Mouse (Mus musculus): ENCODE results near the gene Rybp. TPM values are rescaled to one million over a fixed set of nuclear protein-coding genes. Genes with fewer than 3 reads are reported as not detected.

Gene Rybp
- polyA plus RNA-seq, 1 experiment from 2014 or later, result 25.3 TPM

GRCm38 (mm10) chr6:100233522-100233921, 53.8 kb downstream of the Rybp start:
- WGBS, result 30% methylated on average over 3 of the region's 3 CpGs
- no peaks in the 10 kb centered on the region for H3K27me3 ChIP-seq (ENCODE audit: control insufficient read depth, insufficient read depth, low read depth, low read length)
- no peak overlapping the region for H3K4me2 ChIP-seq (ENCODE audit: low read length)
- peak; percentile 67; the same call in 1 of the 2 replicates for ATAC-seq
- no peaks in the 10 kb centered on the region for H3K9me3 ChIP-seq (replicated peaks; ENCODE audit: control insufficient read depth, low read length, poor library complexity, severe bottlenecking)
- H3K36me3 ChIP-seq (ENCODE audit: control insufficient read depth, insufficient read depth, low read length), result no peaks in the 10 kb centered on the region
- no peak overlapping the region for H3K9ac ChIP-seq (ENCODE audit: low read depth, low read length)
- H3K4me1 ChIP-seq (ENCODE audit: control insufficient read depth, insufficient read depth, low read length), result peaks cover 17% of the 10 kb centered on the region
- H3K4me3 ChIP-seq (ENCODE audit: low read depth, low read length), result no peak overlapping the region
- no peak overlapping the region for H3K27ac ChIP-seq (ENCODE audit: low read length)

- no peaks in the 10 kb centered on the region for H3K9me3 ChIP-seq (replicated peaks; ENCODE audit: control insufficient read depth, low read length, poor library complexity, severe bottlenecking)
- H3K27ac ChIP-seq (ENCODE audit: low read length), result no peak overlapping the region
- WGBS, result 31% methylated on average over 4 of the region's 4 CpGs
- ATAC-seq, result no peak
- H3K27me3 ChIP-seq (ENCODE audit: control insufficient read depth, insufficient read depth, low read depth, low read length), result no peaks in the 10 kb centered on the region
- H3K36me3 ChIP-seq (ENCODE audit: control insufficient read depth, insufficient read depth, low read length), result no peaks in the 10 kb centered on the region
- H3K9ac ChIP-seq (ENCODE audit: low read depth, low read length), result no peak overlapping the region
- H3K4me1 ChIP-seq (ENCODE audit: control insufficient read depth, insufficient read depth, low read length), result peaks cover 17% of the 10 kb centered on the region
- H3K4me3 ChIP-seq (ENCODE audit: low read depth, low read length), result no peak overlapping the region
- no peak overlapping the region for H3K4me2 ChIP-seq (ENCODE audit: low read length)
These were observed 54.2 kb downstream of the Rybp start for GRCm38 (mm10) chr6:100233061-100233460.

- Histone ChIP-seq H3K4me1 (ENCODE audit: control insufficient read depth, insufficient read depth, low read length) (no peaks in the 10 kb centered on the region), H3K27ac (ENCODE audit: low read length) (no peak overlapping the region), H3K4me3 (ENCODE audit: low read depth, low read length) (no peak overlapping the region), H3K4me2 (ENCODE audit: low read length) (no peak overlapping the region), H3K36me3 (ENCODE audit: control insufficient read depth, insufficient read depth, low read length) (no peaks in the 10 kb centered on the region), H3K9ac (ENCODE audit: low read depth, low read length) (no peak overlapping the region), H3K9me3 (replicated peaks; ENCODE audit: control insufficient read depth, low read length, poor library complexity, severe bottlenecking) (no peaks in the 10 kb centered on the region), H3K27me3 (ENCODE audit: control insufficient read depth, insufficient read depth, low read depth, low read length) (no peaks in the 10 kb centered on the region)
- ATAC-seq, result no peak
- 74% methylated on average over 2 of the region's 2 CpGs for WGBS
These were observed 61.1 kb downstream of the Rybp start for GRCm38 (mm10) chr6:100226204-100226603.

GRCm38 (mm10) chr6:100223932-100224331, 63.4 kb downstream of the Rybp start:
- 95% methylated on average over 6 of the region's 6 CpGs for WGBS
- Histone ChIP-seq H3K4me1 (ENCODE audit: control insufficient read depth, insufficient read depth, low read length) (no peaks in the 10 kb centered on the region), H3K27ac (ENCODE audit: low read length) (no peak overlapping the region), H3K27me3 (ENCODE audit: control insufficient read depth, insufficient read depth, low read depth, low read length) (no peaks in the 10 kb centered on the region; the same call in 1 of the 2 replicates), H3K4me2 (ENCODE audit: low read length) (no peak overlapping the region), H3K36me3 (ENCODE audit: control insufficient read depth, insufficient read depth, low read length) (no peaks in the 10 kb centered on the region), H3K9ac (ENCODE audit: low read depth, low read length) (no peak overlapping the region), H3K4me3 (ENCODE audit: low read depth, low read length) (no peak overlapping the region), H3K9me3 (replicated peaks; ENCODE audit: control insufficient read depth, low read length, poor library complexity, severe bottlenecking) (no peaks in the 10 kb centered on the region)
- no peak for ATAC-seq

GRCm38 (mm10) chr6:100223435-100223834, 63.9 kb downstream of the Rybp start:
- Histone ChIP-seq H3K27me3 (ENCODE audit: control insufficient read depth, insufficient read depth, low read depth, low read length) (no peaks in the 10 kb centered on the region; the same call in 1 of the 2 replicates), H3K4me2 (ENCODE audit: low read length) (no peak overlapping the region), H3K27ac (ENCODE audit: low read length) (no peak overlapping the region), H3K9me3 (replicated peaks; ENCODE audit: control insufficient read depth, low read length, poor library complexity, severe bottlenecking) (no peaks in the 10 kb centered on the region), H3K4me1 (ENCODE audit: control insufficient read depth, insufficient read depth, low read length) (peaks cover 5% of the 10 kb centered on the region), H3K9ac (ENCODE audit: low read depth, low read length) (no peak overlapping the region), H3K36me3 (ENCODE audit: control insufficient read depth, insufficient read depth, low read length) (no peaks in the 10 kb centered on the region), H3K4me3 (ENCODE audit: low read depth, low read length) (no peak overlapping the region)
- WGBS, result 89% methylated on average over 10 of the region's 10 CpGs
- no peak for ATAC-seq

GRCm38 (mm10) chr6:100222927-100223326, 64.4 kb downstream of the Rybp start:
- Histone ChIP-seq H3K4me2 (ENCODE audit: low read length) (no peak overlapping the region), H3K27ac (ENCODE audit: low read length) (no peak overlapping the region), H3K4me3 (ENCODE audit: low read depth, low read length) (no peak overlapping the region), H3K9me3 (replicated peaks; ENCODE audit: control insufficient read depth, low read length, poor library complexity, severe bottlenecking) (no peaks in the 10 kb centered on the region), H3K27me3 (ENCODE audit: control insufficient read depth, insufficient read depth, low read depth, low read length) (no peaks in the 10 kb centered on the region; the same call in 1 of the 2 replicates), H3K36me3 (ENCODE audit: control insufficient read depth, insufficient read depth, low read length) (no peaks in the 10 kb centered on the region), H3K4me1 (ENCODE audit: control insufficient read depth, insufficient read depth, low read length) (peaks cover 5% of the 10 kb centered on the region), H3K9ac (ENCODE audit: low read depth, low read length) (no peak overlapping the region)
- 87% methylated on average over 5 of the region's 5 CpGs for WGBS
- no peak for ATAC-seq

- Histone ChIP-seq H3K36me3 (ENCODE audit: control insufficient read depth, insufficient read depth, low read length) (no peaks in the 10 kb centered on the region), H3K27ac (ENCODE audit: low read length) (no peak overlapping the region), H3K27me3 (ENCODE audit: control insufficient read depth, insufficient read depth, low read depth, low read length) (no peaks in the 10 kb centered on the region; the same call in 1 of the 2 replicates), H3K4me3 (ENCODE audit: low read depth, low read length) (no peak overlapping the region), H3K9me3 (replicated peaks; ENCODE audit: control insufficient read depth, low read length, poor library complexity, severe bottlenecking) (no peaks in the 10 kb centered on the region), H3K4me2 (ENCODE audit: low read length) (no peak overlapping the region), H3K4me1 (ENCODE audit: control insufficient read depth, insufficient read depth, low read length) (peaks cover 5% of the 10 kb centered on the region), H3K9ac (ENCODE audit: low read depth, low read length) (no peak overlapping the region)
- no peak for ATAC-seq
- WGBS, result 69% methylated on average over 4 of the region's 4 CpGs
These were observed 65.5 kb downstream of the Rybp start for GRCm38 (mm10) chr6:100221803-100222202.

GRCm38 (mm10) chr6:100220917-100221560, 66.2 kb downstream of the Rybp start:
- Histone ChIP-seq H3K27ac (ENCODE audit: low read length) (no peak overlapping the region), H3K27me3 (ENCODE audit: control insufficient read depth, insufficient read depth, low read depth, low read length) (peaks cover 3% of the 10 kb centered on the region; the same call in 1 of the 2 replicates), H3K4me3 (ENCODE audit: low read depth, low read length) (no peak overlapping the region), H3K4me1 (ENCODE audit: control insufficient read depth, insufficient read depth, low read length) (peaks cover 5% of the 10 kb centered on the region), H3K9ac (ENCODE audit: low read depth, low read length) (no peak overlapping the region), H3K36me3 (ENCODE audit: control insufficient read depth, insufficient read depth, low read length) (no peaks in the 10 kb centered on the region), H3K4me2 (ENCODE audit: low read length) (no peak overlapping the region), H3K9me3 (replicated peaks; ENCODE audit: control insufficient read depth, low read length, poor library complexity, severe bottlenecking) (no peaks in the 10 kb centered on the region)
- no peak for ATAC-seq
- 88% methylated on average over 14 of the region's 14 CpGs for WGBS

GRCm38 (mm10) chr6:100219971-100220370, 67.3 kb downstream of the Rybp start:
- peaks cover 5% of the 10 kb centered on the region for H3K4me1 ChIP-seq (ENCODE audit: control insufficient read depth, insufficient read depth, low read length)
- peaks cover 5% of the 10 kb centered on the region; the same call in 1 of the 2 replicates for H3K27me3 ChIP-seq (ENCODE audit: control insufficient read depth, insufficient read depth, low read depth, low read length)
- ATAC-seq, result no peak
- no peak overlapping the region for H3K9ac ChIP-seq (ENCODE audit: low read depth, low read length)
- WGBS, result 73% methylated on average over 3 of the region's 3 CpGs
- H3K9me3 ChIP-seq (replicated peaks; ENCODE audit: control insufficient read depth, low read length, poor library complexity, severe bottlenecking), result no peaks in the 10 kb centered on the region
- no peak overlapping the region for H3K27ac ChIP-seq (ENCODE audit: low read length)
- no peak overlapping the region for H3K4me3 ChIP-seq (ENCODE audit: low read depth, low read length)
- no peaks in the 10 kb centered on the region for H3K36me3 ChIP-seq (ENCODE audit: control insufficient read depth, insufficient read depth, low read length)
- H3K4me2 ChIP-seq (ENCODE audit: low read length), result no peak overlapping the region
